Mouse (Mus musculus): ENCODE results near the gene Pcnt.

DNA sequence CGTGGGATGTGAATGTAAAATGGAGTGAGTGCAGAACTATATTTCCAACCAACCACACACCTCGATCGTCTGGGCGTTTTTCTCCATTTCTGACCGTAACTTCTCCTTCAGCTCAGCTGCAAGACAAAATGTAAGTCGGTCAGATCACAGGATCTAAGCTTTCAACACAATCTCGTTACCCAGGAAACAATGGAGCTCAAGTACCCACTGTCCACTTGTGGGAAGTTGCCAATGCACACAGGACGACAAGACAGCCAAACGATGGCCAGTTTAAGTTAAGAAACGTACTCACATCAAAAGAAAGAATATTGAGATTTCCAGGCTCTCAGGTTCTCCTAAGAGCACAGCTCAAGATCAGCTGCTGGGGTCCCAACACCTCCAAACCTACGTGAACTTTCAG, 8.7 kb downstream of the Pcnt start:
- TF ChIP-seq CTCF (IDR thresholded peaks at IDR 0.05; ENCODE audit: borderline replicate concordance, insufficient read depth, low read depth, low read length) (no peak), POLR2A (IDR thresholded peaks at IDR 0.05; ENCODE audit: borderline replicate concordance, insufficient read depth, low read length) (no peak)
